Mouse (Mus musculus): Measurements from ENCODE around the gene Pdzd4. TPM values are rescaled to one million over a fixed set of nuclear protein-coding genes. Genes with fewer than 3 reads are reported as not detected.
A peak's percentile ranks its signal among the peaks of the same experiment; 100 is the strongest.

Pdzd4 gene
- polyA plus RNA-seq, 1 experiment from 2014 or later = 0.65 TPM

- Histone ChIP-seq H3K27me3 (replicated peaks; ENCODE audit: low read depth, poor library complexity, severe bottlenecking) (peaks cover 20% of the 10 kb centered on the region), H3K36me3 (replicated peaks) (no peaks in the 10 kb centered on the region), H3K4me1 (0 out of 2 replicates have a peak, but pooled peaks cover 2% of the 10 kb centered on the region), H3K9me3 (no peaks in the 10 kb centered on the region), H3K4me3 (no peak overlapping the region), H3K27ac (replicated peaks) (no peak overlapping the region)
- DNase-seq (ENCODE audit: low spot score) = no peak
- 53% methylated on average over 3 of the region's 3 CpGs for WGBS
Observed at GRCm38 (mm10) chrX:73816596-73817314, 8.0 kb downstream of the Pdzd4 start.

- no peaks in the 10 kb centered on the region for H3K9me3 ChIP-seq
- H3K4me3 ChIP-seq = peak overlapping the region; percentile 53
- 12% methylated on average over 14 of the region's 14 CpGs for WGBS
- DNase-seq (ENCODE audit: low spot score) = peak; percentile 66
- H3K27me3 ChIP-seq (replicated peaks; ENCODE audit: low read depth, poor library complexity, severe bottlenecking) = peaks cover 18% of the 10 kb centered on the region
- peak overlapping the region; percentile 82 for H3K27ac ChIP-seq (replicated peaks)
- 0 out of 2 replicates have a peak, but pooled peaks cover 2% of the 10 kb centered on the region for H3K4me1 ChIP-seq
- no peaks in the 10 kb centered on the region for H3K36me3 ChIP-seq (replicated peaks)
Observed at GRCm38 (mm10) chrX:73815072-73815471, 9.7 kb downstream of the Pdzd4 start.

- WGBS = 56% methylated on average over 1 of the region's 1 CpGs
- peaks cover 7% of the 10 kb centered on the region; the same call in 1 of the 2 replicates for H3K4me1 ChIP-seq
Observed at GRCm38 (mm10) chrX:73805814-73806213, 19.0 kb downstream of the Pdzd4 start.

GRCm38 (mm10) chrX:73798502-73798901, 26.3 kb downstream of the Pdzd4 start:
- H3K36me3 ChIP-seq (replicated peaks) = peaks cover 18% of the 10 kb centered on the region
- 0 out of 2 replicates have a peak overlapping the region, but pooled peaks have one; percentile 19 for H3K27ac ChIP-seq (replicated peaks)
- no peak overlapping the region for H3K4me3 ChIP-seq
- H3K9me3 ChIP-seq = no peaks in the 10 kb centered on the region
- 40% methylated on average over 9 of the region's 9 CpGs for WGBS
- H3K4me1 ChIP-seq = no peaks in the 10 kb centered on the region
- DNase-seq (ENCODE audit: low spot score) = peak; percentile 77
- peaks cover 22% of the 10 kb centered on the region for H3K27me3 ChIP-seq (replicated peaks; ENCODE audit: low read depth, poor library complexity, severe bottlenecking)

More at GRCm38 (mm10) chrX:73805814-73806213, 19.0 kb downstream of the Pdzd4 start:
- H3K27ac ChIP-seq (replicated peaks) = no peak overlapping the region
- 0 out of 2 replicates have a peak, but pooled peaks cover 3% of the 10 kb centered on the region for H3K27me3 ChIP-seq (replicated peaks; ENCODE audit: low read depth, poor library complexity, severe bottlenecking)
- no peak for DNase-seq (ENCODE audit: low spot score)
- H3K4me3 ChIP-seq = no peak overlapping the region
- H3K36me3 ChIP-seq (replicated peaks) = no peaks in the 10 kb centered on the region
- H3K9me3 ChIP-seq = no peaks in the 10 kb centered on the region

- H3K4me1 ChIP-seq = no peaks in the 10 kb centered on the region
- H3K27me3 ChIP-seq (replicated peaks; ENCODE audit: low read depth, poor library complexity, severe bottlenecking) = peaks cover 22% of the 10 kb centered on the region
- H3K4me3 ChIP-seq = no peak overlapping the region
- H3K27ac ChIP-seq (replicated peaks) = no peak overlapping the region
- 96% methylated on average over 2 of the region's 2 CpGs for WGBS
- no peak for DNase-seq (ENCODE audit: low spot score)
- H3K9me3 ChIP-seq = no peaks in the 10 kb centered on the region
- peaks cover 18% of the 10 kb centered on the region for H3K36me3 ChIP-seq (replicated peaks)
Observed at GRCm38 (mm10) chrX:73797511-73797910, 27.3 kb downstream of the Pdzd4 start.

GRCm38 (mm10) chrX:73793505-73793904, 31.3 kb downstream of the Pdzd4 start:
- WGBS = 40% methylated on average over 1 of the region's 1 CpGs

GRCm38 (mm10) chrX:73793039-73793438, 31.7 kb downstream of the Pdzd4 start:
- Histone ChIP-seq H3K4me1 (peaks cover 6% of the 10 kb centered on the region; the same call in 1 of the 2 replicates), H3K9me3 (no peaks in the 10 kb centered on the region), H3K27me3 (replicated peaks; ENCODE audit: low read depth, poor library complexity, severe bottlenecking) (peaks cover 23% of the 10 kb centered on the region), H3K27ac (replicated peaks) (no peak overlapping the region), H3K4me3 (no peak overlapping the region), H3K36me3 (replicated peaks) (peaks cover 48% of the 10 kb centered on the region)
- no peak for DNase-seq (ENCODE audit: low spot score)

More at GRCm38 (mm10) chrX:73793505-73793904, 31.3 kb downstream of the Pdzd4 start:
- H3K4me3 ChIP-seq = no peak overlapping the region
- DNase-seq (ENCODE audit: low spot score) = no peak
- peaks cover 20% of the 10 kb centered on the region for H3K27me3 ChIP-seq (replicated peaks; ENCODE audit: low read depth, poor library complexity, severe bottlenecking)
- no peak overlapping the region for H3K27ac ChIP-seq (replicated peaks)
- peaks cover 1% of the 10 kb centered on the region; the same call in 1 of the 2 replicates for H3K4me1 ChIP-seq
- no peaks in the 10 kb centered on the region for H3K9me3 ChIP-seq
- H3K36me3 ChIP-seq (replicated peaks) = peaks cover 48% of the 10 kb centered on the region

GRCm38 (mm10) chrX:73788501-73788900, 36.3 kb downstream of the Pdzd4 start:
- peak overlapping the region; percentile 69; the same call in 1 of the 2 replicates for H3K4me3 ChIP-seq
- H3K27ac ChIP-seq (replicated peaks) = no peak overlapping the region
- no peak for DNase-seq (ENCODE audit: low spot score)
- WGBS = 97% methylated on average over 1 of the region's 1 CpGs
- H3K36me3 ChIP-seq (replicated peaks) = peaks cover 30% of the 10 kb centered on the region
- H3K4me1 ChIP-seq = peaks cover 14% of the 10 kb centered on the region
- H3K27me3 ChIP-seq (replicated peaks; ENCODE audit: low read depth, poor library complexity, severe bottlenecking) = peaks cover 33% of the 10 kb centered on the region
- H3K9me3 ChIP-seq = no peaks in the 10 kb centered on the region

GRCm38 (mm10) chrX:73787225-73787558, 37.6 kb downstream of the Pdzd4 start:
- peaks cover 14% of the 10 kb centered on the region for H3K4me1 ChIP-seq
- peak overlapping the region; percentile 89 for H3K27ac ChIP-seq (replicated peaks)
- peaks cover 33% of the 10 kb centered on the region for H3K27me3 ChIP-seq (replicated peaks; ENCODE audit: low read depth, poor library complexity, severe bottlenecking)
- 15% methylated on average over 22 of the region's 22 CpGs for WGBS
- H3K36me3 ChIP-seq (replicated peaks) = peaks cover 32% of the 10 kb centered on the region
- peak overlapping the region; percentile 69 for H3K4me3 ChIP-seq
- DNase-seq (ENCODE audit: low spot score) = no peak
- H3K9me3 ChIP-seq = no peaks in the 10 kb centered on the region

GRCm38 (mm10) chrX:73786364-73787224, 38.2 kb downstream of the Pdzd4 start, which contains the start of the genes Idh3g and Ssr4:
Gene Idh3g (minus strand): TSS chrX:73786897.
Gene Ssr4 (plus strand): TSS chrX:73787028.
- Histone ChIP-seq H3K4me3 (peak within 1 kb of the TSS; percentile 69), H3K4me1 (peaks cover 14% of the 10 kb centered on the region), H3K9me3 (no peaks in the 10 kb centered on the region), H3K27ac (replicated peaks) (peak within 1 kb of the TSS; percentile 89), H3K27me3 (replicated peaks; ENCODE audit: low read depth, poor library complexity, severe bottlenecking) (peaks cover 33% of the 10 kb centered on the region), H3K36me3 (replicated peaks) (peaks cover 37% of the 10 kb centered on the region)
- DNase-seq (ENCODE audit: low spot score) = peak; percentile 93
- 15% methylated on average over 52 of the region's 52 CpGs for WGBS

- H3K4me1 ChIP-seq = peaks cover 14% of the 10 kb centered on the region
- DNase-seq (ENCODE audit: low spot score) = no peak
- peaks cover 37% of the 10 kb centered on the region for H3K36me3 ChIP-seq (replicated peaks)
- no peaks in the 10 kb centered on the region for H3K9me3 ChIP-seq
- H3K4me3 ChIP-seq = peak overlapping the region; percentile 69
- peaks cover 36% of the 10 kb centered on the region for H3K27me3 ChIP-seq (replicated peaks; ENCODE audit: low read depth, poor library complexity, severe bottlenecking)
- peak overlapping the region; percentile 89 for H3K27ac ChIP-seq (replicated peaks)
Observed at GRCm38 (mm10) chrX:73785666-73786065, 39.1 kb downstream of the Pdzd4 start.

- H3K9me3 ChIP-seq = no peaks in the 10 kb centered on the region
- WGBS = 91% methylated on average over 3 of the region's 3 CpGs
- peaks cover 5% of the 10 kb centered on the region; the same call in 1 of the 2 replicates for H3K4me1 ChIP-seq
- H3K4me3 ChIP-seq = no peak overlapping the region
- no peak for DNase-seq (ENCODE audit: low spot score)
- peaks cover 52% of the 10 kb centered on the region for H3K36me3 ChIP-seq (replicated peaks)
- H3K27me3 ChIP-seq (replicated peaks; ENCODE audit: low read depth, poor library complexity, severe bottlenecking) = peaks cover 23% of the 10 kb centered on the region
- H3K27ac ChIP-seq (replicated peaks) = no peak overlapping the region
Observed at GRCm38 (mm10) chrX:73782227-73782626, 42.5 kb downstream of the Pdzd4 start.
